Mouse (Mus musculus) heart, embryonic 10.5 days (tissue): ENCODE data around the gene 1700001K19Rik. TPM values are rescaled to one million over a fixed set of nuclear protein-coding genes. Genes with fewer than 3 reads are reported as not detected.
"Not testable (repeated sequence)": the region's sequence is repeated elsewhere in the genome, so short reads cannot be mapped to it uniquely, and the experiment has no call there.

Experiments used
- DNase-seq: peaks from one replicate; pipeline ENCODE4 v3.0.0-alpha.2; 2017; ENCODE audit warnings: low spot score
- H3K27ac ChIP-seq: fragments of 300-500 bp; sonication (generic); 2 replicates; pipeline ENCODE4 v1.5.1; 2016; ENCODE audit warnings: mild to moderate bottlenecking
- H3K27me3 ChIP-seq: fragments of 300-500 bp; sonication (generic); 2 replicates; pipeline ENCODE4 v1.6.1; 2016; ENCODE audit warnings: mild to moderate bottlenecking; ENCODE audit not compliant: poor library complexity, insufficient read depth, severe bottlenecking
- H3K36me3 ChIP-seq: fragments of 300-500 bp; sonication (generic); 2 replicates; pipeline ENCODE4 v1.6.1; 2016; ENCODE audit warnings: mild to moderate bottlenecking, moderate library complexity
- H3K4me1 ChIP-seq: fragments of 300-500 bp; sonication (generic); 2 replicates; pipeline ENCODE4 v1.6.1; 2016; ENCODE audit warnings: mild to moderate bottlenecking
- H3K4me3 ChIP-seq: fragments of 300-500 bp; sonication (generic); 2 replicates; pipeline ENCODE4 v1.5.1; 2016; ENCODE audit warnings: mild to moderate bottlenecking, moderate library complexity
- H3K9me3 ChIP-seq: fragments of 300-500 bp; sonication (generic); 2 replicates; pipeline ENCODE4 v1.6.1; 2016; ENCODE audit warnings: mild to moderate bottlenecking, moderate library complexity
- WGBS: fragments of 180-500 bp; shearing (Covaris S2); methylation state at CpG from one replicate; pipeline ENCODE4 v1.1.7; 2016; 5-methylcytosine and 5-hydroxymethylcytosine counted together
- polyA plus RNA-seq: library from polyadenylated mRNA; unstranded; fragments of >200 nt; fragmentation: Nextera tagmentation; extraction: Ambion mirVana; gene quantifications from 2 replicates; pipeline ENCODE4 v1.2.1, GENCODE M21; 2016

1700001K19Rik gene
- polyA plus RNA-seq: 0.15 TPM in 1 of 2 replicates, not detected in the other

DNA sequence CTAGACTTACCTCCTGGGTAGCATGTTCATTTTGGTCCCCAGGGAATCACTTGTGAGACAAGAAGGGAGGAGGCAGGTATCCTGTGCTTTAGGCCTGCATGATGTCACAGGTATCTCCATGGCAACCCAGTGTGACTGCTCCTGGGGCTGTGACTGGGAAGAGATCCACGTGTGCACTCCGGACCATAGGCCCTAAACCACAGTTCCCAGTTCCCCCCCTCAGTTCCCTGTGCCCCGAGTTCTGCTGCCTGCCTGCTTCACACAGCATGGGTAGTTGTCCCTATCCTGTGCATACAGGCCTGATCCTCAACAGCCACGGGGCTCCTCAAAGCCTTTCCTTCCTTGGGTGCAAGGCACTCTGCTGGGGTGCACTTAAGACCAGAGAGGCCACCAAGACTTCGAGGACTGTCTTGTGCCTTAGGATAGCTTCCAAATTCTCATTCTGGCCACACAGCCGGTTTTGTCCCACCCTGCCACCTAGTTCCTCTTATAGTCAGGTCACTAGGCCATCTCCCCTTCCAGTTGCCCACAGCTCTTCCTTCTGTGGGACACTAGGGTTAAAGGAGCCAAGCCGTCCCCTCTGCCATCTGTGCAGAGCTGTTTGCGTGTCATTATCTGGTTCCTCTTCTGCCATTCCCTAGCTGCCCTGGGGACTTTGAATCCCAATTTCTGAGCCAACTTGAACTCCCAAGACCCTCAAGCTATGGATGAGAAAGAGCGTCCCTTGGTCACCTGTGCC, at the start of gene 1700001K19Rik:
Gene 1700001K19Rik, minus strand, starts transcription at position 59 of the 739 bp plus-strand sequence.
- 75% methylated on average over 9 of the region's 9 CpGs for WGBS
- peaks cover 9% of the 10 kb centered on the region for H3K4me1 ChIP-seq

DNA sequence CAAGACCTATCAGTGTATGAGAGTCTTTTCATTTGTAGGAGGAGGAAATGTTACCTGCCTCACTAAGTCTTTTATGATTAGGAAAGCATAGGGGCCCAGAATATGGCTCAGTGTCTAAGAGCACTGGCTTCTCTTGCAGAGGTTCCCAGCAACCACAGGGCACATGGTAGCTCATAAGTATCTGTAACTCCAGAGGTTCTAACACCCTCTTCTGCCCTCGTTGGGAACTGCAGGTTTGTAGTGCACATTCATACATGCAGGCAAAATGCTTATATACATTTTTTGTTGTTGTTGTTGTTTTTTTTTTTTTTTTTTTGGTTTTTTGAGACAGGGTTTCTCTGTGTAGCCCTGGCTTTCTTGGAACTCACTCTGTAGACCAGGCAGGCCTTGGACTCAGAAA, 44.0 kb upstream of the 1700001K19Rik start:
- no peak for DNase-seq
- Histone ChIP-seq H3K27ac (no peak overlapping the region), H3K4me3 (no peak overlapping the region), H3K27me3 (peaks cover 4% of the 10 kb centered on the region), H3K4me1 (no peaks in the 10 kb centered on the region), H3K9me3 (no peaks in the 10 kb centered on the region), H3K36me3 (no peaks in the 10 kb centered on the region)
- 57% methylated on average over 1 of the region's 1 CpGs for WGBS

More for the DNA sequence above, at the start of gene 1700001K19Rik:
- no peaks in the 10 kb centered on the region for H3K9me3 ChIP-seq
- no peak within 1 kb of the TSS for H3K4me3 ChIP-seq
- no peak for DNase-seq
- H3K27ac ChIP-seq: no peak within 1 kb of the TSS; the same call in 1 of the 2 replicates
- no peaks in the 10 kb centered on the region for H3K27me3 ChIP-seq
- H3K36me3 ChIP-seq: peaks cover 9% of the 10 kb centered on the region

DNA sequence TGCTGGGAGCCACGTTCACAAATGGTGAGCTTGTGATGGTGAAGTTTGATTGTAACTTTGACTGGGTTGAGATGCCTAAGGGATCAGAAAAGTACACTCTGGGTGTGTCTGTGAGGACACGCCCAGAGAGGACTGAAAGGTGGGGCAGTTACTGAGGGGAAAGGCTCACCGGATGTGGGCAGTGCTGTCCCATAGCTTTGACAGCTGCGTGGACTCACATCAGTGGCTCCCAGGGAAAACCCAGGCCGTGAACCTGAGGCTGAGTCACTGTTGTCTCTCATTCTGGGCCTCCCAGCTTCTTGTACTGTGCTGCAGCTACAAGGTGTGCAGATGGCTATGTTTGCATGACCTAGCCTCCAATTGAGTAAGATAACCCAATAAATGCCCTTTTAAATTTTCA, 43.1 kb upstream of the 1700001K19Rik start:
- no peak overlapping the region for H3K27ac ChIP-seq
- 75% methylated on average over 5 of the region's 5 CpGs for WGBS
- no peak for DNase-seq
- peaks cover 5% of the 10 kb centered on the region for H3K27me3 ChIP-seq
- H3K9me3 ChIP-seq: no peaks in the 10 kb centered on the region
- H3K4me1 ChIP-seq: no peaks in the 10 kb centered on the region
- no peak overlapping the region for H3K4me3 ChIP-seq
- no peaks in the 10 kb centered on the region for H3K36me3 ChIP-seq

DNA sequence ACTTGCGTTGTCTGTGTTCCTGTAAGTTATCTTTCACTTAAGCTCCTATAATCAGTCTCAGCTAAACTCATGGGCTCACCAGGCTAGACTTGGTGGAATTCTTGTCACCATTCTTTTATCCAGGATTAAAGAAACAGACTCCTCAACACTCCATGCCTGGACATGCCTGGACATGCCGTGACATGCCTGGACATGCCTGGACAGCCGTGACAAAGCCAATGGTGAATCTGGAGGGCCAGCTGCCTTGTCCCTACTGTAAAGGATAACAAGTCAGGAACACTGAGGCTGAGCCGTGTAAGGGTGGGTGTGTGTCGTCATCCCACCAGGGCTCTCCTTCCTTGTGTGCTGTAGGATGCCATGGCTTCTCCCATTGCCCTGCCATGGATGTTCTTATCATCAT, 42.6 kb upstream of the 1700001K19Rik start:
- no peaks in the 10 kb centered on the region for H3K36me3 ChIP-seq
- no peak overlapping the region for H3K27ac ChIP-seq
- 84% methylated on average over 5 of the region's 5 CpGs for WGBS
- no peaks in the 10 kb centered on the region for H3K4me1 ChIP-seq
- H3K27me3 ChIP-seq: peaks cover 10% of the 10 kb centered on the region
- no peaks in the 10 kb centered on the region for H3K9me3 ChIP-seq
- no peak overlapping the region for H3K4me3 ChIP-seq
- DNase-seq: no peak

DNA sequence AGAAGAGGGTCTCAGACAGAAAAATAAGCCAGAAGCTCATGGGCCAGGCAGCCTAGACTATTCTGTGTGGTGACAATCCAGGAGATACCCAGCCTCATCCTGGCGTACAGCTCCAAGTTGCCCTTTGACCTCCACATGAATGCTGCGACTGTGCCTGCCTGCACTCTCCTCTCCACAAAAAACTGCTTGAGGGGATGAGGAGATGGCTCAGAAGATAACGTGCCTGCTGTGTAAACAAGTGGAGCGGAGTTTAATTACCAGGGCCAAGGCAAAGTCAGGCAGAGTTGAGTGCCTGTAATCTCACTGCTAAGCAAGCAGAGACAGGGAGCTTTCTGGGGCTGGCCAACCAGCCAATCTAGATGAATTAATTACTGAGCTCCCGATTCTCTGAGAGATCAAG, 33.6 kb upstream of the 1700001K19Rik start:
- 21% methylated on average over 5 of the region's 5 CpGs for WGBS
- Histone ChIP-seq H3K9me3 (no peaks in the 10 kb centered on the region), H3K4me3 (no peak overlapping the region), H3K27me3 (peaks cover 26% of the 10 kb centered on the region), H3K4me1 (0 out of 2 replicates have a peak, but pooled peaks cover 7% of the 10 kb centered on the region), H3K27ac (no peak overlapping the region), H3K36me3 (no peaks in the 10 kb centered on the region)
- no peak for DNase-seq

DNA sequence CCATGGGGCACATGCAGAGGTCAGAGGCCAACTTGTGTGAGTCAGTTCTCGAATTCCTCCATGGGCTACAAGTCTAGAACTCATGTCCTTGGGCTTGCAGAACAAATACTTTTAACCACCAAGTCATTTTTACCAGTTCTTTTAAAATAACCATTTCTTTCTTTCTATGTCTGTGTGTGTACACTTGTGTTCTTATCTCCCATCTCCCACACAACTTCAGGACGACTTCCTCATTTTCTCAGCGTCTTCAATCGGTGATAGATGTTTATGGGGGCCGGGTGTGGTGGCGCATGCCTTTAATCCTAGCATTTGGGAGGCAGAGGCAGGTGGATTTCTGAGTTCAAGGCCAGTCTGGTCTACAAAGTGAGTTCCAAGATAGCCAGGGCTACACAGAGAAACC, 31.8 kb upstream of the 1700001K19Rik start:
- H3K27ac ChIP-seq: no peak overlapping the region
- H3K36me3 ChIP-seq: no peaks in the 10 kb centered on the region
- peaks cover 13% of the 10 kb centered on the region for H3K27me3 ChIP-seq
- 86% methylated on average over 6 of the region's 6 CpGs for WGBS
- no peak for DNase-seq
- no peak overlapping the region for H3K4me3 ChIP-seq
- H3K4me1 ChIP-seq: 0 out of 2 replicates have a peak, but pooled peaks cover 7% of the 10 kb centered on the region
- H3K9me3 ChIP-seq: no peaks in the 10 kb centered on the region

DNA sequence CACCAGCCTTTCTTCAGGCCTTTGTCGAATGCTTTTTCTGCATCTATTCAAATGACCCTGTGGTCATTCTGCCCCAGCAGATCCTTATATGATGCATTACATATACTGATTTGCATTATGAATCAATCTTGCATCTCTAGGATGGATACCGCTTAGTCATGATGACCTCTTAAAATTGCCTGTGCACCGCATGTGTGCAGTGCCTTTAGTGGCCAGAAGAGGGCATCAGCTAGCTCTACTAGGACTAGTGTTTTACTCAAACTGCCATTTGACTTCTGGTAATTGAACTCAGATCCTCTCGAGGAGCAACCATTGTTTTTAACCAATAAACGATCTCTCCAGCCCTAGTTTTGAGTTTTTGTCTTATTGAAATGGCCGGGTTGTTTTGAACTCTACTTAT, 31.4 kb upstream of the 1700001K19Rik start:
- no peak for DNase-seq
- Histone ChIP-seq H3K4me1 (0 out of 2 replicates have a peak, but pooled peaks cover 7% of the 10 kb centered on the region), H3K27me3 (peaks cover 8% of the 10 kb centered on the region), H3K9me3 (no peaks in the 10 kb centered on the region), H3K27ac (no peak overlapping the region), H3K36me3 (no peaks in the 10 kb centered on the region), H3K4me3 (no peak overlapping the region)
- WGBS: 94% methylated on average over 6 of the region's 6 CpGs

DNA sequence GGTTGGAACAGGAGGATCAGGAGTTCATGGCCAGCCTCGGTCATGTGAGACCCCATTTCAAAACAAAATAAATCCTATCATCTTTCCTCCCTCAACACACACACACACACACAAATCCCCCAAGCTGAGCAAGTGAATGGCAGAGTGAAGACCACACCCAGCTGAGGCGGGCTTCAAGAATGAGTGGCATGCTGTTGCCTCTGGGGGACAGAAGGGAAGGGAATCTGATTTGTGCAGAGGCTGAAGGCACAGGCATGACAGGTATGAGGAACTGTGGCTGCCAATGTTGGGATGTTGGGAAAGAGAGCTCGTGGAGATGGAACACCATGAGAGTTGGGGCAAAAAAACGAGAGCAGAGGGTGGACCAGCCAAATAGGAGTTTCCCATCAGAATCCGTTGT, 28.9 kb upstream of the 1700001K19Rik start:
- H3K27ac ChIP-seq: no peak overlapping the region
- DNase-seq: no peak
- 56% methylated on average over 5 of the region's 5 CpGs for WGBS
- no peaks in the 10 kb centered on the region for H3K9me3 ChIP-seq
- H3K4me3 ChIP-seq: no peak overlapping the region
- H3K4me1 ChIP-seq: peaks cover 10% of the 10 kb centered on the region; the same call in 1 of the 2 replicates
- no peaks in the 10 kb centered on the region for H3K27me3 ChIP-seq
- no peaks in the 10 kb centered on the region for H3K36me3 ChIP-seq

DNA sequence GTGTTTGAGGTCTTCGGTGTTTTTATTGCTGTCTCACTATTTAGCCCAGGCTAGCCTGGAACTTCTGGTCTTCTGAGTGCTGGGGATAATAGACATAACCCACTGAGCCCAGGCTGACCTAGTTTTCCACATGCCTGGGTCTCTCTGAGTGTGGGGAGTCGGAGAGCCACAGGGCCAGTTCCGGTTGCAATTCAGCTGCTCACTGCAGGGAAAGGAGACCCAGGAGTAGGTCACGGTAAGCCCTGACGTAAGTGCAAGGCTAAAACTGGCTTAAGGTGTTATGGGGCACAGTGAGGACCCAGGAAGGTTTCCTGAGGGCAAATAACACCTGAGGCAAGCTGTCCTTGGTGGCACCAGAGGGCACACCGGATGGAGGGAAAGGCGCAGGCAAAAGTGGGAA, 25.0 kb upstream of the 1700001K19Rik start:
- Histone ChIP-seq H3K27ac (no peak overlapping the region; the same call in 1 of the 2 replicates), H3K27me3 (0 out of 2 replicates have a peak, but pooled peaks cover 6% of the 10 kb centered on the region), H3K4me1 (peaks cover 18% of the 10 kb centered on the region; the same call in 1 of the 2 replicates), H3K4me3 (no peak overlapping the region), H3K9me3 (no peaks in the 10 kb centered on the region), H3K36me3 (no peaks in the 10 kb centered on the region)
- DNase-seq: no peak
- WGBS: 84% methylated on average over 7 of the region's 7 CpGs

DNA sequence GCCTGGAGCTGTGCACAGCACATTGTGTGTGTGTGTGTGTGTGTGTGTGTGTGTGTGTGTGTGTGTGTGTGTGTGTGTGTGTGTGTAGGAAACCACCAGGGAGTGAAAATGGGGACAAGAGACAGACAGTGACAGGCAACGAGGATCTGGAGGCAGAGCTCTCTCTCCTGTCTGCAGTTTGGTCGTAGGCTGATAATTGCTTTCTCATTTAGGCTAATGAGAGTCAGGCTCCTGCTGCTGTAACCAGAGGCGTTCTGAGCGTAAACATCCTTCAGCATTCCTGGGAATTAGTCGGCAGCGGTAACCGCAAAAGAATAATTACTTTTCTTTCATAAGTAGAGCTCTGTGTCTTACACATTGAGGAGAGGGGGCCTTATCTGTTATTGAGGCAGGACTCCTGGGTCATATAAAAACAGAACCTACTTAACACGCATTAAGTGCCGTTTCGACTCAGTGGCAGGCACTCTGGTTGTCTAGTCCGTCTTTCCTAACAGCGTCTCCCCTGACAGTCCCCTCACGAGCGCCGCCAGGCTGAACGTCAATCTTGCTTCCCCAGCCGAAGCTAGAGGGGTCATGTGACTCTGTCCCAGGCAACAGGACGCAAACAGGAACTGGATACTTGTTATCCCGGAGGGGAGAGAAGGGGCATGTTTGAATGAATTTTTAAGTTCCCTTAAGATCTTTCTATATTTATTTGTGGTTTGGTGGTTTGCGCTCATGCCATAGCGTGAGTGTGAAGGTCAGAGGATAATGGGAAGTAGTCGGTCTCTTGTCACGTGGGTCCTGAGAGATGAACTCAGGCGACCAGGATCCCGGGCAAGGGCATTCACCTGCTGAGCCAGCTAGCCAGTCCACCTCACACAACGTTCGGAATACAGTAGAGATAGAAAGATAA, 24.2 kb upstream of the 1700001K19Rik start:
- peak overlapping the region; percentile 60 for H3K4me3 ChIP-seq
- peak; percentile 93 for DNase-seq
- peak overlapping the region; percentile 75 for H3K27ac ChIP-seq
- H3K9me3 ChIP-seq: no peaks in the 10 kb centered on the region
- H3K27me3 ChIP-seq: 0 out of 2 replicates have a peak, but pooled peaks cover 6% of the 10 kb centered on the region
- H3K36me3 ChIP-seq: no peaks in the 10 kb centered on the region
- WGBS: 1% methylated on average over 27 of the region's 27 CpGs
- H3K4me1 ChIP-seq: peaks cover 21% of the 10 kb centered on the region

DNA sequence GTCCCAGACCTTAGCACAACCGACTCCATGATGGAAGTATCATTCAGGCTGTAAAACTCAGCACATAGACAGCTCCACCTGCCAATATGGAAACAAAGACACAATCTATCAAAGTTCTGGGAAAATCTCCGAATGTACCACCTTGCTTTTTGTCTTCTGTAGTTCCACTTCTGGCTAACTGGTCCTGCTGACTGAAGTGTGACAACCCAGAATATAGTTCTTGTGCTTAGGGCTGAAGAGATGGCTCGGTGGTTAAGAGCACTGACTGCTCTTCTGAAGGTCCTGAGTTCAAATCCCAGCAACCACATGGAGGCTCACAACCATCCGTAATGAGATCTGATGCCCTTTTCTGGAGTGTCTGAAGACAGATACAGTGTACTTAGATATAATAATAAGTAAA, 23.0 kb upstream of the 1700001K19Rik start:
- not testable (repeated sequence) for H3K27ac ChIP-seq, H3K4me3 ChIP-seq, H3K27me3 ChIP-seq, DNase-seq, H3K9me3 ChIP-seq, H3K36me3 ChIP-seq
- WGBS: 77% methylated on average over 4 of the region's 4 CpGs
- peaks cover 29% of the 10 kb centered on the region for H3K4me1 ChIP-seq

DNA sequence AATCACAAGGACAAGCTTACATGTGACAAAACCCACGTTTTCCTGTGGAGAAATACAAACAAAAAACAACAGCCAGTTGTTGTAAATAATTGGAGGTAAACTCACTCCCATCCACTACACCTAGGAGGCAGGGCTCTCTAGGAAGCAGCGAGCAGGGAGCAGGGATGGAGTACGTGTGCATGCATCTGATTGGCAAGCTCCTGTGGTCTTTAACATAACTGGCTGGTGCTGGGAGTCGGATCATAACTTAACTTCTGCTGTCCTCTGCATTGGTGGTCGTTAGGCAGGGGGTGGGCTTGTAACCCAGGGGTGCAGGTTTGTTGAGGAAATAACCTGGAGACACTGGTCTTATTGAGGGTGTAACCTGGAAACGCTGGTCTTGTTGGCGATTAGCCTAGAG, 21.3 kb upstream of the 1700001K19Rik start:
- H3K4me1 ChIP-seq: peaks cover 39% of the 10 kb centered on the region
- WGBS: 65% methylated on average over 7 of the region's 7 CpGs
- H3K27ac ChIP-seq: no peak overlapping the region
- no peak overlapping the region for H3K4me3 ChIP-seq
- DNase-seq: no peak
- H3K36me3 ChIP-seq: no peaks in the 10 kb centered on the region
- H3K9me3 ChIP-seq: no peaks in the 10 kb centered on the region
- H3K27me3 ChIP-seq: 0 out of 2 replicates have a peak, but pooled peaks cover 6% of the 10 kb centered on the region
